Mouse (Mus musculus) skeletal muscle tissue, adult 2 months (tissue): ENCODE data around the gene Gm11492.

Experiments
- DNase-seq: peaks from one replicate; pipeline ENCODE4 v3.0.0-alpha.2; 2012; ENCODE audit warnings: low read depth, low spot score

Gene Gm11492

DNA sequence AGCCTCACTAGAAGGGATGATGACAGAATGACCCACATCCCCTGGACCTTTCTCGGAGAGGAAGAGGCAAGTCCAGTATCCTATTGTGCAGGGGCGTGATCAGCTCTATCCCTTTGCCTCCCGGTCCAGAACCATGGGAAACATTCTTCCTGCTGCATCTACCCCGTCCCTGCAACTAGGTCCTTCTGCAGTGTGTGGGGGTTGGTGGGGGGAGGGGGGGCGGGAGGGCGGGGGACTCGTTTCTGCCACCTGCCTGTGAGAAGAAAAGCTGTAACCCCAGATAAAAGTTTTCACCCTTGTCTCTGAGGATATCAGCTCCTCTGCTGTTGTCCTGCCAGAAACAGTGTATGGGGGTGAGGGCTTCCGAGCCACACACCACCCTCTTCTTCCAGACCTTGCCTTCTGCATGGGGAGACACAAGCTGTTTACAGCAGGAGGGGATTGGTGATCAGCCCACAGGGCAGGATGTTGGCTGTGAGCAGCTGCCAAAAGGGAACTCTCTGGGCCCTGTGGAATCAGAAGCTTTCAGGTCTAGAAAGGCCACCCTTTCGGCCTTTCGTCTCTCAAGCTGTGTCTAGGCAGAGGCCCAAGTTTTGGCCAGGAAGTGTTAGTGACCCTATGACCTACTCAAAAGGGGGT, 12.6 kb downstream of the Gm11492 start:
- DNase-seq: no peak

DNA sequence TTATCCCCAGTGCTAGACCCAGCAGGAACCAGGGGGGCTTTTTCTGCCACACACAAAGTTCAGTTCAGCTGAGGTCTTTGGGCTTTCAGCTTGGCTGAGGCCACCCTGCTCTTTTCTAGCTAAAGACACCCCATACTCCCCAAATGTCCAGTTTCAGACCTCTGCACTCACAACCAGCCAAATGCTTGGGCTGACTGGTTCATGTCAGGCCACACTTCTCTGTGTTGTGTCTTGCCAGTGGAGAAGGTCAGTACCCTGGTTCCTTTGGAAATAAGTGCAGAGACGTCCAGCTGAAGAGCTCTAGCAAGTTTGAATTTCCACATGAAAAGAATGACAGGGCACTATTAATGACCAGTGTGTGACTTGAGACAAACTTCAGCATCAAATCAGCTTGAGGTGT, 13.3 kb downstream of the Gm11492 start:
- DNase-seq: no peak

DNA sequence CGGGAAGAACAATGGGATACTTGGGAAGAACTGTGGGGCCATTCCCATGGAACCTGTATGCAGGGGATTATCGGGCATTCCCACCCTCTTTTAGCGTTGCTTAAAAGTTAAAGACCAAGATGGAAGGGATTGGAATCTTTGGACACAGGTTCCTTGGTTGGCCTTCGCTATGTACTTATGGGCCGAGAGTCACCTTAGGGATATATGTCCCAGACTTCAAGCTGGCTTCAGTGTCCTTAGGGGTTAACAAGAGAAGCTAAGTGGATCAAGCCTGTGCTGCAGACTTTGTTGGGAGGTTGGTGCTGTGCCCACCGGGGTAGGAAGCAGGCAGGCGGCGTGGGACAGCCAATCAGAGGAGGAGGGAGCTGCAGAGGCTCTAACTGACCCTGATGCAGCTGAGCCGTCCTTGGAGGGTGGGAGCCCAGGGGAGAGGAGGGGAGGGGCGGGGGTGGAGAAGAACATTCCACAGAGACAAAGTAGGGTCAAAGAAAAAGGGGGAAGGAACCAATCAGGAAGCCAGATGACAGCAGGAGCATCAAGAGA, 14.2 kb downstream of the Gm11492 start:
- no peak for DNase-seq

DNA sequence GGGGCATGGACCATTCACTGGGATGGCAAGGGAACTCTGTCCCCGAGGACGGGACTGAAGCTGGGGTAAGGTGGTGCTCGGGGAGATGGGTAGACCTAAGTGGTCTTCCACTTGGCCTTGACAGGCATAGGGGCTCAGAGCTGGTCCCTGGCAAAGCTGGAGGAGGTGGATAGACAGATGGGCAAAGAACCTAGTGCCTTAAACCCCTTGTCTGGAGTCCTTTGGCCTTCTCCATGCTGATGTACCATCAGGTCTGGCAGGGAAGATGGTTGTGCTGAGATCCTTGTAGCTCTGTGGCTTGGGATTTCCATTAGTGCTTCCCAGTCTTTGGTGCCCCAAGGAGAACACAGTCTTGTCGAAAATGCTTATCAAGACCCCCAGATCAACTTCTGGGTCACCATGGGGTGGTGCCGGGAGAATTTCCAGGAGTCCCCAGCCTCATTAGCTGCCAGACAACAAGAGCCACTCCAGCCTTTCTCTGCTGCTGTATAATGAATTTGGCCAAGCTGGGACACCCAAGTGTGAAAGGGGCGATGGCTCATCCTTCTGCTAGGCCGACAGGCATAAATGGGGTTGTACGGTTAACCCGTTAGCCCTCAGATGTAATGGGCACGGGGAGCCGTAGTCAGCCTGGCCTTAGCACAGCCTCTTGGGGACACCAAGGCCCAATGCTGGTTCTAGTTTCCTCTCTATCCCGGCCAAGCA, 14.9 kb downstream of the Gm11492 start:
- no peak for DNase-seq

DNA sequence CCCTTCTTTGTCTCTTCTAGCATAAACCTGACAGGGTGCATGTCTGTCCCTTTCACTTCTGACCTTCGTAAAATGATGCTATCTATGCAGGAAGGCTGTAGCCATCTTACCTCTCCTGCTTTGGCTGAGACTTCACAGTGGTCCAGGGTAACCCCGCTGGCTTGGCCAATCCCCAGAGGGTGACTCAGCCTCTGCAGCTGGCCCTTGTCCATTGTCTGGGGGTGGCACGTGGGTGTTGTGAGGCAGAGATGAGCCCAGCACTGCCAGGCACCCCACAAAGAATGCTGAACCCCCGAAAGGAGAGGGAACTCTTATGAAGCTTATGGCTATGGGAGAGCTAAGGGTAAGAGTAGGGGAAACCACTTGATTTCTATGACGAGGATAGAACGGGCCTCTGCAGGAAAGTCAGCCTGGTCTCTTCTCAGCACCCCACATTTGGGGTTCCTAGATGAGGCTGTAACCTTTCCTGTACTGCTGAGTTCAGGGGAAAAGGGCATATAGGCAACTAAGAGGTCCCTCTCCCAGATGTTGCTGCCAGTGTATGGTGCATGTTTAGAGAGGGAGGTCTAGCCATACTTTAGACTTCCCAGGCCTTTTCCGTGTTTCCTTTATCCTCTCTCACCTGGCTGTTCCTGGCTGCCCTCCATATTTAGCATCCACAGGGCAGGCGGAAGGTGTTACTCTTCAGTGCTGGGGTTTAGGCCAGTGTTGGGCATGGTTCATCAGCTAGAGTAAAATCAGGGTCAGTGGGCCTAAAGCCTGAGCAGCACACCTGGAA, 15.7 kb downstream of the Gm11492 start:
- DNase-seq: no peak

DNA sequence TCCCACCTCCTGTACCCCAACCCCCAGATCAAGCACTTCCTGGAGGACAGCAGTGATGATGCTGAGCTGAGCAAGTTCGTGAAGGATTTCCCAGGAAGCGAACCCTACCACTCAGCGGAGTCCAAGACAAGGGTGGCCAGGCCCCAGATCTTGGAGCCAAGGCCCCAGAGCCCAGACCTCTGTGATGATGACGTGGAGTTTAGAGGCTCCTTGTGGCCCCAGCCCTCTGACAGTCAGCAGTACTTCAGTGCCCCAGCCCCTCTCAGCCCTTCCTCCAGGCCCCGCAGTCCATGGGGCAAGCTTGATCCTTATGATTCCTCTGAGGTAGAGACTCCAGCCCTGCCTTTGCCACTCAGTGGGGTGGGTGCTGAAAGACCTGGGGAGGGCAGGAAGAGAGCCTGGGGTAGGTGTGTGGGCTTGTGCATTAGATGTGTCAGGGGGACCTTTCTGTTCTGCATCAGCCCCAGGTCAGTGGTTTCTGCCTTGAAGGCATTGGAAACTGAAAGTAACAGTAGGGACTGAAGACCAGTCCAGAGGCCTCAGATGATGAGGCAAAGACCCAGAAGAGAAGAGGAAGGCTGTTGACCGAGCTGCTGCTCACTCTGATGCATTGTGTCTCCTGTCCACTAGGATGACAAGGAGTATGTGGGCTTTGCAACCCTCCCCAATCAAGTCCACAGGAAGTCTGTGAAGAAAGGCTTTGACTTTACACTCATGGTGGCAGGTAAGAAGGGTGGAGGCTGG, 17.0 kb downstream of the Gm11492 start:
- no peak for DNase-seq

DNA sequence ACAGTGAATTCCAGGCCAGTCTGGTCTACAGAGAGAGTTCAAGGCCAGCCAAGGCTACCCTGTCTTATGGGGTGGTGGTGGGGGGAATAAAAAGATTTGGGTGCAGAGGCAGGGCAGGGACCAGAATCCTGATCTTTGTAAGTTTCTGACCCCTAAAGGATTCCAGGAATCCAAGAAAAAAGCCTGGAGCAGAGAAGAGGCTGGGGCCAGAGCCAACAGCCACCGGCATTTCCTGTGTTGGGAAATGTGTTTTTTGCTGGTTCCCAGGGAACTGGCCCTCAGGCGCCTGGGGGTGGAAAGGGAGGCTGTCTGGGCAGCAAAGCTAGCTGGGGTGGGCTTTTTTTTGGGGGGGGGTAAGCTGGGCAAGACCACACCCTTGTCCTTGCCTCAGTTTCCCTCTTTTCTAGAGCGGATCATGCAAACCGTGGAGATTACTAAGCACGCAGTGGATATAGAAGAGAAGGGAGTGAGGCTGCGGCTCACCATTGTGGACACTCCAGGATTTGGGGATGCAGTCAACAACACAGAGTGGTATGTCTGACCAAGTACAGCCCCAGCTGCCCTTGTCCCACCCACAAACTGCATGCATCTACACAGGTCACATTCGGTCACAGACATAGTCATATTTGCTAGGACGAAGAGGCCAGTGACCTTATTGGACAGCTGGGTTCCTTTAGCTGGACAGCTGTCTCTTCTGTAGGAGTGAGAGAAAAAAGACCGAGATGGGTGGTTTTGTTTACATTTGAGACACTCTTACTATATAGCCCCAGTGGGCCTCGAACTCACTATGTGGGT, 18.5 kb downstream of the Gm11492 start:
- peak; percentile 31 for DNase-seq

DNA sequence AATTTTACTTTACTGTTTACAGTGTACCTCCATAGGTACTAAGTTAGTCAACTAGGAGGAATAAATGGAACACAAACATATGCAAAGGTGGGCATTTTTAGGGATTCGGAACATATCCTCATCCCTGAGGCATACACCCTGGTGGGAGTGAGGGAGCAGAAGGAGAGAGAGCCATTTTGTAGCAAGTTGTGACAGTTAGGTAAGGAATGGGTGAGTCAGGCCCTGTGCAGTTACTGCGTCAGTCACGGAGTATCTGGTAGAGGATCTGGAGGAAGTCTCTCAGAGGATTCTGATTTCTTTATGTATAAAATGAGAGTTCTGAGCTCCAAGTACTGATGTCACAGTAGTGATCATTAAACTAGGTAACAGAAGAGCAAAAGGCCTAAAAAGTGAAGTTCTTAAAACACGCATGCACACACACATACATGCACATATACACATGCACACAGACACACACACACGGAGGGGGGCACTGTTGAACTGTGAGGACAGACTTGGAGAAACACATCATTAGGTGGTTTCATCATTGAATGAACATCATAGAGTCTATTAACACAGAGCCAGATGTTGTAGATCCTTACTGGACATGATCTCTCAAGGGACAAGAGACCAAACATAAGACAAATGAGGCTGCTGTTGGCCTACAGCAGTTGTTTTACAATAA, 20.9 kb downstream of the Gm11492 start:
- DNase-seq: no peak

DNA sequence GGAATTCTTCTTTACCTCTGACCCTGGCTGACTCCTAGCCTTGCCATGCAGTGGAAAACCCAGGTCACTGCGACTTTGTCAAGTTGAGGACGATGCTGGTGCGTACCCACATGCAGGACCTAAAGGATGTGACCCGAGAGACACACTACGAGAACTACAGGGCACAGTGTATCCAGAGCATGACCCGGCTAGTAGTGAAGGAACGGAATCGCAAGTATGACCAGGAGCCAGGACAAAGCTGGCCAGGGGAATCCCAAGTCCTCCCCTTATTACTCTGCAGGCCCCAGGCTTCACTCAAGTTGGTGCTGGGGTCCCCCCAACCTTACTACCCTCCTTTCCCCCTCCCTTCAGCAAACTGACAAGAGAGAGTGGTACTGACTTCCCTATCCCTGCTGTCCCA, 23.2 kb downstream of the Gm11492 start:
- no peak for DNase-seq

DNA sequence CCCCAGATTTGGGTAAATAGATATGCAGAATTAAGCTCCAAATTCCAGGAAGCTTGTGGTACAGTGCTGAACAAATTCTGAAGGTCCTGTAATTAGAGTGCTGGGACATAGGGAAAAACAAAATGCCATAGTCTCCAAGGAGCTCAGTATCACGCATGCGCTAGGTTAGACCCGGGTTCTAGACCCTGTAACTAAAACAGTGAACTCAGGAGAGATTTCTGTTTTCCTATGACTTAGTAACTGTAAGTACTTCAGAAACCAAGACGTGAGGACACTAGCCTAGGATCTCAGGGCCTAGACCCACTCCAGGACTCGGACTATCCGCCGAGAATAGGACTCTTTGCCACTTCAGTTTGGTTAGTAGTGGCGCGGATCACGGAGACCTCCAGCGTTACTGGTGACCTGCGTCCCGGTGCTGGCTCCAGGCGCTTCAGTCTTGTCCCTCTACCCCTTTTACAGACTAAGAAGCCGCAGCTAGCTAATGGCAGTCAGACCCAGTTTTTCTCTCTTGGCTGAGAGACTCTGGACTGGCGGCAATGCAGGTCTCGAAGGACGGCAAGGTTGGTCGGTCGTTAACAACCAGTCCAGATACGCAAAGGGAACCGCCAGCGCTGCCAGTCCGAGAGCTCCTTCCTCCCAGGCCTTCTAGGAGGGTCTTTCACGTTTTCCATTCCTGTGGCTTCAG, 24.5 kb downstream of the Gm11492 start:
- peak; percentile 29 for DNase-seq

DNA sequence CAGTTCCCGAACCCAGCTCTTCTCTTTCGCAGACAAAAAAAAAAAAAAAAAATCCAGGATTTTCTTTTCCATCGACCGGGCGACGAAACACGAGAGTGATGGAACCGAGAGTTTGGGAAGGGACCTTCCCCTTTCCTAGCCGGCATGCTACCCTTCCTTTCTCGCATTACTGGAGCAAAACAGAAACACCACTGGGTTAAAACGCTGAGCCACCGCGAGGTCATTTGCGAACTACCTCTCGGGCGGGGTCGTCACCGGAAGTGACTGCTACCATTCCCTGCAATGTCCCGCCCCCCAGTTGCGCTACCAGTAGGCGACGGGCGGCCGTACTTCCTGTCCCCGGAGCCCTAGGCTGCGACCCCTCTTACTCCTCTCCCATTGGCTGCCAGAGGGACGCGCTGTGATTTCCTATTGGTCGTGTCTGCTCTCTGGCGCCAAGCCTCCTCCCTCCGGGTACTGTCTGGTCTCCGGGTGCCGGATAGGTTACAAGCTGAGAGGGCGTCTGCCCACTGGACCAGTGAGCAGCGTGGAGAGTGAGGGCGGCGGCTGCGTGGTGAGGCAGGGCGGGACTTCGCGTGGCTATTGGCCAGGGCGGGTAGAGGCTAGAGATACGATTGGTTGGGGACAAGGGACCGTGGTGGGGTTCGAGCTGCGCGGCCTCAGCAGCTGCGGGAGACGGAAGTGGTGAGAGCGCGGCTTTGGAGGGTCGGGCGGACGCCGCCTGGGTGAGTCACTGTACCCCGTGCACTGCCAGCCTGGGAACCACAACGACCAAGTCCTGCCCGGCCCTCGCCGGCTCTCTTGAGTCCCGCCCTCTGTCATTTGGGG, 25.3 kb downstream of the Gm11492 start, which contains the start of gene Mtmr4:
Gene Mtmr4, plus strand, starts transcription at position 637 of the 828 bp plus-strand sequence.
- DNase-seq: peak; percentile 100

DNA sequence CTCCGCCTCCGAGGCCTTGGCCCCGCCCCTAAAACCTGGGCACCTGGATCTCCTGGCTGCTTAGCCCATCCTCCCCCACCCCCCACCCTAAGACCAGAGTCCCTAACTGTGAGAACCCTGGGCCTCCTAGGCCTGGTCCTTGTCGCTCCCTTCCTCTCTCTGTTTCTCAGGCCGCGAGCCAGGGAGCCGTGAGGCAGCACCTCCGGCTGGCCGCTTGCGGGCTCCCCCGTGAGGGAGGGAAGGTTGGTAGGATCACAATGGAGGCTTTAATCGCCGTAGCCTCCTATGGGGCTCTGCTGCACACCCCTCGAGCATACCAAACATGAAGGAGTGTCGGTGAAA, 25.9 kb downstream of the Gm11492 start:
- no peak for DNase-seq

DNA sequence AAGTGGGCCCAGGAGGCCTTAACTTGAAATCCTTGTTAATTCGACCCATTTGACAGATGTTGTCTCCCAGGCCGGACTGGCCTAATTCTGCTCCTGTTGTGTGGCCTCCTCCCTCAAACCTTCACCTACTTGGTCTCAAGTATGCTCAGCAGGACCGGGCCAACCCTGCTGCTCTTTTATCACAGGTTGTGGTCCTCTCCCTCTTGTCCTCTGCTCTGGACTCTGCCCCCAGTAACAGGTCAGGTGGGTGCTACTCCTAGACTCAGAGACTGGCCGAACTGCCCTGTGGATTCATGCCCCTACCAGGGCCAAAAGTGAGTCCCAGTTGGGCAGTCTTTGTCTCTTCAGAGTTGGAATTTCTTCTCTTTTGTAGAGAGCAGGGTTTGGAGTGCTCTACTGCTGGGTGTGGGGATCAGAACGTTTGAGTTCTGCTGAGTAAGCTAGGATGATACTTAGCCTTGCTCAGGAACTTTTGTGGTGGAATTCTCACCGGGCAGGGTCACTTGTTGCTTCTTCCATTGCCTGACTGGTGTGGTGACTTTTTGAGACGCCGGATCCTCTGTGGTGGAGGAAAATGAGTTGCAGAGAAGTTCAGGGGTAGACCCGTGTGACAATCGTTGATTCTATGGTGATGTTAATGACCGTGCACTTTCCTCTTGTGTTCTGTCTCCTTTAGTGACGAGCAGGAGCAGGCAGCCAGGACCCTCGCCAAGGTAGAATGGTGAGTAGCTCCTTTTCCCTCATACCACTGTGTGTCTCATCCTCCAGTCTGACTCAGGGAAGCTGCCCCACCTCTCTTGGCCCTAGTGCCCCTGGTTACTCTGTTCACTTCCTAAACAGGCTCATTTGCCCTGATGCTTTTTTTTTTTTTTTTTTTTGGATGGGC, 26.5 kb downstream of the Gm11492 start:
- no peak for DNase-seq

DNA sequence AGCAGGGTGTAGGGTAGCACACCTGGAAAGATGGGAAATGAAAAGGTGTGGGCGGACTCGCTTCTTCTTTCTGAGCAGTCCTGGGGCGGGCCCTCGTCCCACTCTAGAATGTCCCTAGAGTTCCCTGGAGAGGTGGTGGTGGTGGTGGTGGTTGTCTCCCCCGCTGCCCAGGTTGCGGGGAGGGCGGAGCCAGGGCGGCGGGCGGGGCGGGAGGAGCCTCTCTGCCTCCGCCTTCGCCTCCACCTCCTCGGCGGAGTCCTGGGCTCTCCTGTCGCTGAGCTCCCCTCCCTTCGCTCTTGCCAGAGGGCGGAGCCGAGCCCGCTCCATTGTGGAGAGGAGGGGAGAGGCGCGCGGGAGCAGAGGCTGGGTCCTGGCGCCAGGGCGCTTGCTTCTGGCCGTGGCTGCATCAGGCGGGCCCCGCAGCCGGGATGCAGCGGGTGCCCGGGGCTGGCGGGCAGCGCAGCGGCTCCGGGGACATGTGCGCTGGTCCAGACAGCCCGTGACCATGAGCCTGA, 28.9 kb downstream of the Gm11492 start:
- DNase-seq: peak; percentile 62

DNA sequence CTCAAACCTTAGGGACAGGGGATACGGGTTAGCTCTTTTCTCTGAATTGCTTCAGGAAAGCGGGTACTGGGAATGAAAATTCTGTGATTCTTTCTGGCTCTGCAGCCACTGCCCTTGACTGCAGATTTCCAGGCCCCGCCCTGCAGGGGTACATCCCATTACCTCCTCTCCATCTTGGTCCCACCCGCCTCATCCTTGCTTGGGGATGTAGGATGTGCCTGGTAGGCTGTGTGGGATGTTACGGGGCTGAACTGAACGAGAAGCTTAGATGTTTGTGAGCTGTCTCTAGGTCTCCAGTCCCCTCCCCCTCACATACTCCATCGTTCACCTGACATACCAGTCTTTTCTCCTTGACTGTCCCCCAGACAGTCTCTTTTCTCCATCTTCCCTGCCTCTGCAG, 29.5 kb downstream of the Gm11492 start:
- no peak for DNase-seq

DNA sequence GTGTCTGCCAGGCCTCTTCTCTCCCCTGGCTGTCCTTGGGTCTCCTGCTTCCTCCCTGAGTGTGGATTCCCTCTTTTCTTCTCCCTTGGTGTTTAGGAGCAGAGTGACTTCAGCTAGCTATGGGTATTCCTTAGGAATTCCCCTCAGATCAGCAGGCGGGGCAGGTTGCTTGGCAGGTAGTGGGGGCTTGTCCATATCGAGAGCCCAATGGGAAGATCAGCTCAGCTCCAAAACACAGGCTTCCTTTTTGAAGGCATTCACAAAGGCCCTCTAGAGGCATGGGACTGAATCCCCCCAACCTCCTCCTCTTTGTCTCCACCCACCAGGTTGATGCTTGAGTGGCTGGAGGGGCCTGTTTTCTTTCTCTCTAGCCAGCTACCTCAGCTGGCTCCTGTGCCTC, 30.0 kb downstream of the Gm11492 start:
- DNase-seq: no peak

DNA sequence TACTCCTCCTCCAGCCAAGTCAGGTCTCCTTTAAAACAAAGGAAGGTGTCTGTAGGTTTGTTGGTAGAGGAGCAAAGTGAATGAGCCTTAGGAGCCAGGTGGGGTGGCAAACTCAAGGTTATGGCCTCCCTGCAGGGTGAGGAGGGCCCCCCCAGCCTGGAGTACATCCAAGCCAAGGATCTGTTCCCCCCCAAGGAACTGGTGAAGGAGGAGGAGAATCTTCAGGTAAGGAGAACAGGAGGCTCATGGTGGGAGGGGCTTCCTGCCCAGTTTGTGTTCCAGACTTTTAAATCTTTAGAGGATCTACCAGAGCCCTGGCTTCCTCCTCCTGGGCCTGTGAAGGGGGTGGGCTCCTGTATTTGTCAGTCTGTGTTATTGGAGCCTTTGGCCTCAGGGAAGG, 30.6 kb downstream of the Gm11492 start:
- DNase-seq: no peak
